Mouse (Mus musculus): Measurements from ENCODE around the gene Kank2. TPM values are rescaled to one million over a fixed set of nuclear protein-coding genes. Genes with fewer than 3 reads are reported as not detected.

The Kank2 gene
- total RNA-seq, 4 experiments from 2014 or later = 64.2 to 67.2 (median 65.6) TPM

DNA sequence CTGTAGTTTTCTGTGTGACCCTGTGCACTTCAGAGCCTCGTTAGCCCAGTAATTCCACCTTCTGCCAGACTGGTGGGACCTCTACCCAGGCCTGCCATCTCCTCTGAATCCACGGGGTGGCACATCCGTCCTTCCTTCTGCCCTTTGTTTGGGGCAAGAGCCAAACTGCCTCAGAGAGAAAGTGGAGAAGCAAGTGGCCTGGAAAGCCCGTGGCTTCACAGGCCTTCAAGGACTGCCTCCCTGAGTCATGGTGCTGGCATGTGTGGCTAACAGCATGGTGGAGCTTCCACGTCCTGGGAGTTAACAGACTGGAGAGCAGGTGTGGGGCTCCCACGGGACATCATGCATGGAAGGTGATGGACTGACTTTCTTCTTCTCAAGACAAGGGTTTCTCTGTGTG lies 47.2 kb downstream of the Kank2 start:
- DNase-seq (ENCODE audit: low spot score) = no peak

GRCm38 (mm10) chr9:21750370-21750769 lies 48.2 kb downstream of the Kank2 start:
- no peak for DNase-seq (ENCODE audit: low spot score)

- no peak for DNase-seq (ENCODE audit: low spot score)
These were observed 49.0 kb downstream of the Kank2 start for GRCm38 (mm10) chr9:21749382-21750118.

DNA sequence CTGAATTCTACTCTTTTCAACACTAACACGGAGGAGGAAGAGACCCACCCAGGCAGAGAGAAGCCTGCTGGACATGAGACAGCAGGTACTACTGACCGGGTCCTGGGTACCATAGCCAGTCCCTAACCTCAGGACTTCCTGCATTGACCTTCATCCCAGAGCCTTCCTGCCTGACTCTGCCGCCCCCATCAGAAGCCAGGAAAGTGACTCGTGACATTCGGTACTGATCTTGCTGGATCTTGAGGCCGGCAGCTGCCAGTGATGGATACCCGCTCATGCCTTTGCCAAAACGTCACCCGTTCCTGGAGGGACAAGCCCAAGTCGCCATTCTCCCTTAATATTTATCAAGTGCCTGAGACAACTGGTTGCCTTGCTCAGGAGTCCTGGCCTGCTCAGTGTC lies 50.1 kb downstream of the Kank2 start:
- DNase-seq (ENCODE audit: low spot score) = no peak

- DNase-seq (ENCODE audit: low spot score) = peak; percentile 55
These were observed 50.5 kb downstream of the Kank2 start for GRCm38 (mm10) chr9:21748033-21748432.

- no peak for DNase-seq (ENCODE audit: low spot score)
These were observed 51.2 kb downstream of the Kank2 start for GRCm38 (mm10) chr9:21747238-21747774.

GRCm38 (mm10) chr9:21741514-21741913 lies 57.0 kb downstream of the Kank2 start:
- no peak for DNase-seq (ENCODE audit: low spot score)

- no peak for DNase-seq (ENCODE audit: low spot score)
These were observed 58.1 kb downstream of the Kank2 start for GRCm38 (mm10) chr9:21740427-21740826.

GRCm38 (mm10) chr9:21738776-21739175 lies 59.8 kb downstream of the Kank2 start:
- no peak for DNase-seq (ENCODE audit: low spot score)

DNA sequence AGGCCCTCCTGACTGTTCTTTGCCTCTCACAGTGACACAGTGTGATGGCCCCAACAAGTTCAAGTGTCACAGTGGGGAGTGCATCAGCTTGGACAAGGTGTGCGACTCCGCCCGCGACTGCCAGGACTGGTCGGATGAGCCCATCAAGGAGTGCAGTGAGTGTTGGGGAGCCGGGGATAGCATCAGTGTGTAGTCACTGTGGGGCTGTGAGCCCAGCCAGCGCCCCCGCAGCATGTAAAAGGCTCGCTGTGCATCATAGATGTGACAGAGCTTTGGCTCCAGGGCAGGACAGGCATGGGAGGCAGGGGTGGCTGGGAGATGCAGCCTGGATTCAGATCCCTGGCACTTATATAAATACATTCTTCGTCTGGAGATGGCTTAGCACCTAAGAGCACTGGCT lies 61.4 kb downstream of the Kank2 start:
- no peak for DNase-seq (ENCODE audit: low spot score)

- no peak for DNase-seq (ENCODE audit: low spot score)
These were observed 62.0 kb downstream of the Kank2 start for GRCm38 (mm10) chr9:21736580-21736979.

DNA sequence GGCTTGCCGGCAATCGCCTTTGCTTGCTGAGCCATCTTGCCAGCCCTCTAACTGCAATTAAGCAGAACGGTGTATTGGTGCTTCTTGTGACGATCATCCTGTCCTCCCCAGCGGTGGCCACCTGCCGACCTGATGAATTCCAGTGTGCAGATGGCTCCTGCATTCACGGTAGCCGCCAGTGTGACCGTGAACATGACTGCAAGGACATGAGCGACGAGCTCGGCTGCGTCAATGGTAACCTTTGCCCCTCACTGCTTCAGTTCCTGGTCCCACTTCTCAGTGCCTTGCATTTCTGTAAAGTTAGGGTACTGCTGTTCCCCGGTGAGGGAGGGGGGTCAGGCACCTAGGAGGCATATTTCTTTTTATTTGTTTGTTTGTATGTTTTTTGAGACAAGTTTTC lies 63.4 kb downstream of the Kank2 start:
- no peak for DNase-seq (ENCODE audit: low spot score)

- DNase-seq (ENCODE audit: low spot score) = no peak
These were observed 64.6 kb downstream of the Kank2 start for GRCm38 (mm10) chr9:21733989-21734388.

GRCm38 (mm10) chr9:21733446-21733845 lies 65.1 kb downstream of the Kank2 start:
- no peak for DNase-seq (ENCODE audit: low spot score)

- DNase-seq (ENCODE audit: low spot score) = no peak
These were observed 66.3 kb downstream of the Kank2 start for GRCm38 (mm10) chr9:21732288-21732687.

DNA sequence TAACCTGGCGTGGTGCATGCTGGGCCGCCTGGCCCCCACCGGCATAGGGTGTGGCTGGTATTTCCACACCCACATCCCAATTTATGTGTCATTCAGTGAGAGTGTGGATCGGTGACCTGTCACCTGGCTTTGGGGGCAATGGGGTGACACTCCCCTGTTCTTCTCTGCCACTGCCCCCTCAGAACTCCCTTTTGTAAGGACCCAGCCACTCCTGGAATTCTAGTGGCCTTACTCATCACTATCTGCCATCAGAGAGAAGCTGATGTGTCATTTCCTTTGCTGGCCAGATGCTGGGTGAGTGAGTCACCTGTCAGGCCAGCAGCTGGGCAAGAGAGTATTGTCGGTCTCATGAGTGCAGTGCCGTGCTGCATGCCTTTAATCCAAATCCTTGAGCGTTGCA lies 69.3 kb downstream of the Kank2 start:
- DNase-seq (ENCODE audit: low spot score) = no peak

DNA sequence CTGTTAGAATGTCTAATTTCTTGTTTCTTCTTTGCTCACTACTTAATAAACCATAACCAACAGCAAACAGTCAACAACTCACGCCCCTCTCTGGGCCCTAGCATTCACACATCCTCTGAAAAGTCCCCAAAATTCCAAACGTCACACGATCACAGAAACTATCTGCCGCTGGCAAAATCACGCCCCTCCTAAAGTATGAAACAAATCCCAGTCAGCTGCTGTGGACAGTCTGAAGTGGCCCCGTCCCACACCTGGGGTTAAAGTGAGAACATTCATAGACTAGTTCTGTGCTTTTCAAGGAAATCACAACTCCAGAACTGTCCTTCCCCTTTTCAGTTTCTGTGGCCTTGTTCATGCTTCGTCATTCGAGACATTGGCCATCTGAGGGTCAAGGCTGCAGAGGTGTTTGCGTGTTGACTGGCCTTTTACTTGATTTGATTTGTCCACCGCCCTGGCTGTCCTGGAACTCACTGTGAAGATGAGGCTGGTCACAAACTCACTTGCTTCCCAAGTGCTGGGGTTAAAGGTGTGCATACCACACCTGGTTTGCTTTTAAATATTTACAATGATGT lies 70.2 kb downstream of the Kank2 start:
- DNase-seq (ENCODE audit: low spot score) = no peak

DNA sequence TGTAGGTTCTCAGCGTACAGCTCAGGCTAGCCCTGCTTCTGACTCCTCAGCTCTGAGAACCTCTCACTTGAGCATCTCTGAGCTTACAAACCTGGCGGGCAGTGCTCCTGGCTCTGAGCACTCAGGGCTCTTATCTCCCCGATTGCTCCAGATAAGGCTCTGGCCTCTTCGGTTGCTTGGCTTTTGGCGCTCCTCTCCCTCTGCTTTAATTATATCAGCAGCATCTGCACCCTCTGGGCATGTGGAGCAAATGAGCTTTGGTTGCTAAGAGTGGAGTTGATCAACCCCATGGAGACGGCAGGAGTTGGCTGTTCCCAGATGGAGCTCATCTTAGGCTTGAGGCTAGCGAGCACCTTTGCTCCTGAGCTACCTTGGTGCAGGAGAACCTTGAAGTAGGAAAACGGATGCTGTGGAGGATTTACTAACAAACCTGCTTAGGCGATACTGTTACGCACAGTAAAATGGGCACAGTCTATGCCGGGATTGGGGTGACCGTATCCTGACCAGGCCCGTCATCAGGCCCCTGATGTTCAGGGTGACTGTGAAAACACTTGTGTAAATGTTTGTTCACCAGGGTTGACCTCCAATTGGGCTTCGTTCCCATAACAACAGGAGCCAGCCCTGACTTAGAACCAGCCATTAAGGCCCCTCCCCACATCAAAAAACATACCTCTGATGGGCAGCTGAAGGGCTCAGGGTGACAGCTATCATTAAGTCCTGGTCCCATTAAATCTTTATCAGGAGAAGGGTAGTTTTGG lies 72.1 kb downstream of the Kank2 start:
- DNase-seq (ENCODE audit: low spot score) = no peak

GRCm38 (mm10) chr9:21725224-21726121 lies 73.1 kb downstream of the Kank2 start:
- DNase-seq (ENCODE audit: low spot score) = no peak

DNA sequence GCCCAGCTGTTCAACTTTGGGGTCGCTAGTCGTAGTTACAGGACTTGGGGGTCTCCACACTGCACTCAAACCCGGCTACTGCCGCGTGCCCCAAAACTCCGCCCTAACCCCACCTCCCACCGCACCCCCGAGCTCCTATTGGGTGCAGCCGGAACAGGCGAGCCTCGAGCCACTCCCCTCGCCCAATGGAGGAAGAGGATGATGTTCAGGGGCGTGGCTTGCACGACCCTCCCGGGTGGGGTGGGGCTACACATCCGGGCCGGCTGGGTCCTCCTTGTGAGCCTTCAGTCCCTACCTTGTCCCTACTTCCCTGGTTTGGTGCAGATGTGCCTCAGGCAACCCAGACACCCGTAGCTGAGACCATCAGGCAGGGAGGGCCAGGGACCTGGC lies 74.4 kb downstream of the Kank2 start:
- DNase-seq (ENCODE audit: low spot score) = peak; percentile 85

- DNase-seq (ENCODE audit: low spot score) = peak; percentile 83
These were observed 75.0 kb downstream of the Kank2 start, which contains the start of gene Ldlr for GRCm38 (mm10) chr9:21723377-21724146. Ldlr (plus strand) TSS chr9:21723483.
